Mouse (Mus musculus) neutrophil, adult 5-6 weeks (primary cell): ENCODE measurements at regions not wholly inside any gene's neighbourhood (a gene's known extent, or its start where the extent isn't known, plus 50 kb on each side); places are given as distances from the start of the nearest gene placed in this dataset.
"Not testable (repeated sequence)": the region's sequence is repeated elsewhere in the genome, so short reads cannot be mapped to it uniquely, and the experiment has no call there.

Experiments used
- ATAC-seq: fragments of 151-379, 151-347 bp; 2 replicates; pipeline ENCODE4 v1.8.0; 2017; ENCODE audit warnings: mild to moderate bottlenecking, moderate TSS enrichment; ENCODE audit not compliant: insufficient number of reproducible peaks, poor library complexity, low FRiP score, severe bottlenecking; ENCODE audit errors: extremely low read depth

DNA sequence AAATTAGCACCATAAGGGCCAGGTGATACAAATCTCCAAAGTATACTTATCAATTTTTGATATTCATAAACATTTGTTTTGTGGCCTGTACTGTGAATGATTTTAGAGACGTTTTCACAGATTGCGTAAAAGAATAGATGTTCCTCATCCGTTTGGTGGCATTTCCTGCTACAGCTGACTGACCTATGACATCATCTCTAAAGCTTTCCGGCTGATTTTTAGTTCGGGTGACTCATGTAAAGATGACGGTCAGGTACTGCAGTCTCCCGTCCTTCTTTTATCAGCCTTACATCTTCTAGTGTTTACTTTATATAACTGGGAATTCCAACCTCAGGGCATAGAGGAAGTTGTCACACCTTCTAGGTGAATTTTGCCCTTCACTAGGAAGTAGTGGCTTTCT is 192.7 kb downstream of the Tmem26 start:
- ATAC-seq, result no peak

DNA sequence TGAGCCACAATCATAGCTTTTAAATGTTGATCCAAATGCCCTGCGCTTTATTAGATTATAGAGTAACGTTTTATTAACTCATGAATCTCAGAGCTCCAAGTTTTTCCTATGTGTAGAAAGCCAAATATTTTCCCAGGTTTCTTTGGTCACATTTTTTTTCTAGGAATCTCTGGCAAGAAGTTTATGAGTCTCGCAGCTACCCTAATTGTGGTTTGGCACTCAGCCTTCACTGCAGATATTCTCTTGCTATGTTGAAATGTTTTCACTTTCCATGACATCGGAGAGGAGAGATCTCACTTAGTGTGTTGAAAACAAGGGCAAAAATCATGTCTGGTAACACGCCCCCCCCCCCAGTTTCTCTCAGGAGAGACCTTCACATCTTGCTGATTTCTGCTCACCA is 212.4 kb downstream of the Tmem26 start:
- no peak for ATAC-seq

DNA sequence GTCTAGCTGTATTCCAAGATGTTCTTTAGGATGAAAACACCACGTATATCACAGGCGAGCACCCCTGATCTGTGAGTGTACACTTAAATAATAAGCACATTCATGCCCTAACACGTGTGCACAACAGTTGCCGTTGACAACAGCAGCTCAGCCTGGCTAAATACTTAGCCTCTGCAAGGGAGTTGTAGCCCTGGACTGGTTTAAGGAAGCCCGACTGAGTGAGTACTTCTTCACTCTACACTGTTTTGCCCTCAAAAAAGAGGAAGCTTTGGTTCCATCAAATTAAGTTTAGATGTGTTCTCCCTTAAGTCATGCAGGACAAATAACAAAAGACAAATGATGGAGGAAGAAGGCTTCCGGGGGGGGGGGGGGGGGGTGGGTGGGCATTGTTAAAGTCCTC is 208.0 kb upstream of the Rhobtb1 start:
- ATAC-seq, result no peak

DNA sequence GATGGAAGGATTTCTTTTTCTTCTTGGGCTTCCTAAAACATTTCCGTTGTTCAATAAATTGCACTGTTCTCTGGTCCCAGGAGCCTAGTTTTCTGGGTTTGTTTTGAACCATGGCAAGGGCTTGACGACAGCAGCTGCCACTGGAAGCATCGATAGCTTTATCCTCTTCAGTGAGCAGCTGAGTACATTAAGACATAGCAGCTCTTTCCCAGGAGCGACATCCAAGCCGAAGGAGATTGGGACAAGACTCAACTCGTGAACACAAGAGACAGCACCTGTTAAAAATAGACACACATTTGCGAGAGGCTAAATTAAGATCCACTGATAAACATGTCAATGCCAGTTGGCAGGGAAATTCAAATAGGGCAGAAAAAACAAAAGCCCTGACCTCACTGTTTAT is 194.7 kb upstream of the Rhobtb1 start:
- no peak for ATAC-seq

DNA sequence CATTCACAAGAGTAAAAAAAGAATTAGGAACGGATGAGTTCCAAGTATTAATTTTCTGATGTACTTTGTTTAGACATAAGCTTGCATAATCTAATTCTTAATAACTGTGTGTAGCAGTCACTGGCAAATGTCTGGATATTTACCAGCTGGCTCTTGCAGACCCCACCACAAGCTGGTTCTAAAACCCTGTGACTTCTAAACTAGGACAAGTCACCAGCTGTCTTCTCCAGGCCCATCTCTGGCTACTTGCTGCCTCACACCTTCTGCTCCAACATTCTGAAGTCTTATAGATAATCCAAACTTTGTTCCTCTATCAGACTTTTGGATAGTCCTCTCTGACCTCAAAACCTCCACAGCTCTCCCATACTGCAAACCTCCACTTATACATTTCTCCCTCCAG is 189.9 kb upstream of the Rhobtb1 start:
- no peak for ATAC-seq

DNA sequence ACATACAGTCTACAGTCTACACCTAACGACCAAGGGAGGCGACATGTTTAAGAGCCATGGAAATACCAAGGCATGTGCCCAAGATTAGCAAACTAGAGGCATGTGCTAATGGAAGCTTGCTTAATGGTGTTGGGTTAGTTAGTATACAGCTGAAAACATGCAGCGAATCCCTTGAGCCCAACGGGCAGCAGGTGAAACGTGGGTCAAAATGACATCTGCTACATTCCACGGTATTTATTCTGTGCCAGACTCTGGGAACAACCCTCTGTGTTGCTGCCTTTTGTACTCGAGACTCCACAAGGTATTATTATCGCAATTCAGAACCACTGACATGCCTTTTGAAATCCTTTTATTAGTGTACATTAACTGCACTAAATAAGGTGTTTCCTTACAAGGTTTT is 188.1 kb upstream of the Rhobtb1 start:
- no peak for ATAC-seq

DNA sequence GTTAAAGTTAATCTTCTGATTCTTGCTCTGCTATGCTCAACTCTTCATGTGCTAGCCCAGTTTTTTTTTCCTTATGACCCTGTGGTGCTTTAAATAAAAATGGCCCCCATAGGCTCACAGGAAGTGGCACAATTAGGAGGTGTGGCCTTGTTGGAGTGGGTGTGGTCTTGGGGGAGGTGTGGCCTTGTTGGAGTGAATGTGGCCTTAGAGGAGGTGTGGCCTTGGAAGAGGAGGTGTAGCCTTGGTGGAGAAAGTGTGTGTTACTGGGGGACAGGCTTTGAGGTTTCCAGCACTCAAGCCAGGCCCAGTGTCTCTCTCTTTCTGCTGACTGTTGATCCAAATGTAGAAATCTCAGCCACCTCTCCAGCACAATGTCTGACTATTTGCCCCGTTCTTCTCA is 186.0 kb upstream of the Rhobtb1 start:
- ATAC-seq, result no peak

DNA sequence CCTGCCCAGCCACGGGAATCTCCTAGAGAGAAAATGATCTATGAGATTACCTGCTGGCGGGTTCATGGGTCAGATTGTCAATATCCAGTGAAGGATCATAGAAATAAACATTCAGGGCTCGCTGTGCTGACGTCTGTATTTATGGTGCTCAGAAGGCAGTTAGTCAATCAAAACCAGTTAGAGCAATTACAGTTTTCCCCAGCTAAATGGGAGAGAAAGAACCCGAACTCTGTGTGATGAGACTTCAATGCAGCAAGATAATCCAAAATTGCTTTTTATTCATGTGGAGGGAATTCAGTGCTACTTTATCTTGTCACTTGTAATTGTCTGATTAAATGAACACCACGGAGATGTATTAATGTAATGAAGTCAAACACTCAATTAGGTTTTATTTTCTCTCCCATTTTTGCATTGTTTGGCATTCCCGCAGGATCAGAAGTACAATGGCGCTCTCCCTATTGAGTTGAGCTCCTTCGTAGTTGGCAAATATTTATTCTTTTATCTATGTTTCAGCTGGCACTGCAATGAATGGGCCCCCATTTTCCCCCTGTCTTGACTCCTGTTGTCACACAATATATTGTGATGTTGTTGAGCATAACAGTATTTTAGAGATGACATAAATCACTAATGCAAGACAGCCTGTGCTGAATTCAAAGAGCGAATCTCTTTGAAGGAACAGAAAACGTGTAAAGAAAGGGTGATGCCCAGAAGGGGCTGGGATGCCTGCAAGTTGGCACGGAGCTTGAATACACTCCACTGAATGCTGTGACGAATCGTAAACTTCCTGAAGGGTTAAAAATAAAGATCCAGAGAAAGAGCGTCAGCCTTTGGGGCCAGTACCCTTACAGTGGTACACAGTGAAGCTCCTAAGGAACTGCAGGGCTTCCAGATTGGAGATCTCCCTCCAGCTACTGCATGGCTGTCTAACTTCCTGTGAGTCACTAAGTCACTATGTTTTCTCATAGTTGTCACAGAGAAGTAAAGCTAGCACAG is 183.0 kb upstream of the Rhobtb1 start:
- ATAC-seq, result no peak

DNA sequence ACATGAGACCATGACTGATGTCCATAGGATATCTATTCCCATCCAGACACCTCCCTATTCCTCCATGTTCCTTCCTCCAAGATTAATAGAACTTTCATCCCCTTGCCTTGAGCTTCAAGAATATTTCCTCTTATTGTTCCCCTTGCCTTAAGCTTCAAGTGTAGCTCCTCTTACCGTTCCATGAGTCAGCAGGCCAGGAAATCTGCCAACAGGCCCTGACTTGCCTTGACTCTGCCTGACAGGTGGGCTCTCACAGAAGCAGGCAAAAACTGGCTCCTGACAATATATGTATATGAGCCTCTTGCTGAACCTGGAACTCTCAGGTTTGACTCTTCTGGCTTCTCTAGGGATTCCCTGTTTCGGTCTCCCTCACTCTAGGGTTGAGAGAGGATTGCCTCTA is 180.7 kb upstream of the Rhobtb1 start:
- no peak for ATAC-seq

DNA sequence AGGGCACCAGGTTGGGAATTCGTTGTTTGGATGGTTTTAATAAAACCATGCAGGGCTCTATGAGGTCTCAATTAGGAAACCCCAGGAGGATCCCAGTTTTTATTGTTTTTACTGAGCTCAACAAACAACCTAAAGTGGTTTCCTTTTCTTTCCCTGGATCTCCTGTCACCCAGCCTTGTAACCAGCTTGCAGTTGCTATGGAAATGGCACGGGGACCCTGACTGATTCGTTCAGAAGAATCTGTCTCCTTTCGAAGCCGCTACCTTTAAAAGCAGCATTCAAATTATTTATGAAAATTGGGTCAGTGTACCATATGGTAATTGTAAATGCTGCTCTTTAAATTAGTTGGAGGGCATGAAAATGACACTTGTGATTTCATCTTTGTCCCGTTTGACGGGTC is 176.5 kb upstream of the Rhobtb1 start:
- ATAC-seq, result no peak

DNA sequence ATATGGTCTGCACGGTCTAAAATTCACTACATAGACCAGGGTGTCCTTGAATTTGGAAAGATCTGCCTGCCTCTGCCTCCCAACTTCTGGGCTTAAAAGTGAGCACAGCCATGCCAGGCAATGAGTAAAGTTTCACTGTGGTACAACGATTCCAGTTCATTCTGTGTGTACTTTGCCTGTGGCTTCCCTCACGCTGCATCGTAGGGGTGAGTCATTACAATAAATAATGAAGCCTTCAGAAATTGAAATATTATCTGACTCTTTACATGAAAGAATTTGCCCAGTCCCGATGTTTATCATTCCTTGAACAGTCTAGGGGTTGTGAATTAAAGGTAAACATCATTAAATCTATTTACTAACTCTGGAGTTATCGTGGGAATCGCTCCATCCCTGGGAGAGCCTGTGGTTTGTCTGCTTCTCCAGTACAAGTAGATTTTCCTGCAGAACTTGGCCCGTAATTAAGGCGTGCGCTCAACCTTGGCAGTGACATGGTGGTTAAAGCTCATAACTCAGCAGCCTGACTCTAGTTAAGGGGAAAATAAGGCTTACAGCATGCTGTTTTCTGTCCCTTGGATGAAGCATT is 174.7 kb upstream of the Rhobtb1 start:
- ATAC-seq, result no peak

DNA sequence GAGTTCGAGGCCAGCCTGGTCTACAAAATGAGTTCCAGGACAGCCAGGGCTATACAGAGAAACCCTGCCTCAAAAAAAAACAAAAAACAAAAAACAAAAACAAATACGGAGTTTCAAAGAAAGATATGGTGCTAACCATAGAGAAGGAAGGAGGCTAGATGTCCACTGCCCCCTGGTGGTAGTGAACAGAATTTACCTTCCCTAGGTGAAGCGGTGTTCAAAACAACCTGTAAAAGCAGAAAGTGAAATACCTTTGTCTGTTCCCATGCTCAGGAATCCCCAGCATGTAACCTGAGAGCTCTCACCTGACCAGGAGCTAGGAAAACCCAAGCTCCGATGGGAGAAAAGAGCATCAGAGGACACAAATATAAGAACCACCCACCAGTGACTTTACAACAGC is 173.1 kb upstream of the Rhobtb1 start:
- no peak for ATAC-seq

DNA sequence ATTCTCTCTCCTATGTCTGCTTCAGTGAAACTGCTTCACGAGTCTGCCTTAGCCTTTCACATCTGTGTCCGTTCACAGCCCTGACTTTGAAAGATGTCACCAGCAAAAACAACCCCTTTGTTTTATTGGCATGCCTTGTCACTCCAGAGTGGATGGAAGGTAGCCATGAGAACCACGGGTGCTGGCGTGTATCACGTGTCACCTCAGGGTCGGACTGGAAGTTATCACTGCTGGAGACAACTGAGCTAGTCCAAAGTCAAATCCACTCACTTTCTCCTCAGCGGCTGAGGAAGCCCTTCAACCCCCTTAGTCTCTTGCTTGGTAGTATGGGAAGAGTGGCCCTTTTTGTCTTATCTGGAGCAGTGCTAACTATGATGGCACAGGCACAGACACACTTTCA is 171.3 kb upstream of the Rhobtb1 start:
- ATAC-seq, result no peak

DNA sequence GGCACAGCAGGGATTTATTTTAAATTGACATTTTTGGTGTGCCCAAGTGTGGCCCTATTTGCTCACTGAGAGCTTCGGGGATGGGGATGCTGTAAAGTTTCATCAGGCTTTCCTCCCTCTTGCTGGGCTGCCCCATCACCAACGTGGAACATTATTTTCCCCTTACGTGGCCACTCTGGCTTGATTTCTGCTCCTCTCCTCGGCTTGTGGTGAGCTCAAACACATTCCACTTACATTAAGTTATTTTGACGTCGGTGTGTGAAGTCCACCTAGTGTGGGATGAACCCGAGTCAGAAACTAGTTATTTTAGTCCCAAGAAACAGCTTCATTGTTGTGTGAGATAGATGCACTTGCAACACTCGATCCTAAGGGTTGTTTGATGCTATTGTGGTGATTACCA is 168.9 kb upstream of the Rhobtb1 start:
- ATAC-seq, result no peak

DNA sequence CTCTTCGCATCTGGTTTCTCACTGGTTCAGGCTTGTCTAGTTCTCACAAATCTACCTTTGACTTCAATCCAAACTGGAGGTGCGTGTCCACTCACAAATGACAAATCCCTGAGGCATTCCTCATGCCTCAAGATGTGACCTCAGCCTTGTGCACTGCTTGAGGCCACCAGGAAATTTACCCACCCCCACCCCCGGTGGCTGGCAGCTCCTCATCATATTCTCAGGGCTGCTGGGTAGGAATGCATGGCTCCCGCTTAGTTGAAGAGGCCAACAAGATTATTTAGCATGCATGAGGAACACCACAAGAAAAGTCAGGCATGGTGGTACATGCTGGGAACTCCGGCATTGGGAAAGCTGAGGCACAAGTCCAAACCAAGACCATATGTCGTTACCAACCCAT is 160.7 kb upstream of the Rhobtb1 start:
- no peak for ATAC-seq

DNA sequence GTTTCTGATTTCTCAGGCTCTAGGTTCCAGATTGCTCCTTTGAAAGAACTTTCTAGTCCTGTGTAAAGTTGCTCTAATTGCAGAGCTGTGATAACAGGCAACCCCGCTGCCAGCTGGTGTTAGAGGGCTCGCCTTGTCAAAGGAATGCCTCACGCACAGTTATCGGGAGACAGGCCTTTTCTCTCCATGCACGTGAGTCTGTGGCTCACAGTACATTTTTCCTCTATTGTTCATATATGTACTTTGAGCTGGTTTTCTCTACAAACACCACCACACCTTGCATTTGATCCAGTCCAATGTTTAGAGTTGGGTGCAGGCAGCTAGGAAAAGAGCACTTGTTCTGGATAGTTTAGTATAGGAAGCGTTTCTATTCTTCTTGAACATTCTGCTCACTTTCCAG is 151.6 kb upstream of the Rhobtb1 start:
- no peak for ATAC-seq

DNA sequence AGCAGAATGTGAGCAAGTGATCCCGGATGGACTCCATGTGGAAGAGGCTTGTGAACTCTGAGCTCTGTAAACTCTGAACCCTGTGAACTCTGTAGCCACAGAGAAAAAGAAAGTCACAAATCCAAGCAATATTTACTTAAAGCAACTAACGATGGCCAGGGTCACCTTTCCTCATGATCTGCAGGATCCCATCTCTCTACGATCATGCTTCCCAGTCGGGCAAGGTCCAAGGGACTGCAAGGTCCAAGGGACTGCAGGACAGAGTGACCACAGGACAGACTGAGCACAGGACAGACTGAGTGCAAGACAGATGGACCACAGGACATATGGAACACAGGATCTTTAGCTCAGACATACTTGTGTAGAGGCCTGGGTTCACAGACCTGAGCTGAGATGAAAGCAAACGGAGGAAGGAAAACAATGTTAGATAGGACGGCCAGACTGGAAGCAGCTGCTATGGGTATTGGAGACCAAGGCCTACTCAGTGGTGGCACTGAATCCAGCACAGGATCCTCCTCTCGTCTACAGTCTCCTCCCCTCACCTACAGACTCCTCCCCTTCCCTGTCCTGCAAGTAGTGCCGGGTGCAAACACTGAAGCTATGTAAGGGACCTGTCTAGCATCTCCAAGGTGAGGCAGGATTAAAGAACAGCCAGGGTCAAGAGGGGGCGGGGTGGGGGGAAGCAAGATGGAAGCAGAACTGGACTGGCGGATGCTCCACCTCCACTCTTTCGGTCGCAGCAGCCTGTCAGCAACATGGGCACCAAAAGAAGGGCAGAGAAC is 149.4 kb upstream of the Rhobtb1 start:
- ATAC-seq, result no peak

DNA sequence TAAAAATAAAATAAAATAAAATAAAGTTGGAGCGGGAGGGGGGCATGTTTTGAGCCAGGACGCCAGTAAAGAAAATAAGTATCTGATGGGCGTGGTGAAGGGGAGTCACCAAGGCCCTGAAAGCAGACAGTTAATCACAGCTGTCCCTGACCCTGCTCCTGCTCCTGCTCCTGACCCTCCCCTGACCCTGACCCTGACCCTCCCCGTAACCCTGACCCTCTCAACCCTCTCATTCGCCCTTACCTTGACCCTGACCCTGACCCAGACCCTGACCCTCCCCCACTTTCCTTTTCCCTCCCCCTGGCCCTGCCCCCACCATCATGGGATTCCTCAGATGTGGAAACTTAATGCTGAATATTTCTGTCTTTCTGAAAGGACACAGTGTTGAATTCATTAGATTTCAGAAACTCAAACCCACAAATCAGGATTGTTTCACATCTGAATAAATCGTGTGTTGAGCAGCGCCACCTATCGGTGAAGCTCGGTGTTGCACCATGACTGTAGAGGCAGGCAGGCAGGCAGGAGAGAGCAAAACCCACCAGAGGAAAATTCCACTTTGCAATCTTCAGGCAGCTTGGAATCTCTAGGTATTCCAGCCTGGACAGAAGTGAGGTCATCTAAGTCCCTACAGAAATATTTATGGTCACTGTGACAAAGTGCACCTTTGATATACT is 145.9 kb upstream of the Rhobtb1 start:
- no peak for ATAC-seq

DNA sequence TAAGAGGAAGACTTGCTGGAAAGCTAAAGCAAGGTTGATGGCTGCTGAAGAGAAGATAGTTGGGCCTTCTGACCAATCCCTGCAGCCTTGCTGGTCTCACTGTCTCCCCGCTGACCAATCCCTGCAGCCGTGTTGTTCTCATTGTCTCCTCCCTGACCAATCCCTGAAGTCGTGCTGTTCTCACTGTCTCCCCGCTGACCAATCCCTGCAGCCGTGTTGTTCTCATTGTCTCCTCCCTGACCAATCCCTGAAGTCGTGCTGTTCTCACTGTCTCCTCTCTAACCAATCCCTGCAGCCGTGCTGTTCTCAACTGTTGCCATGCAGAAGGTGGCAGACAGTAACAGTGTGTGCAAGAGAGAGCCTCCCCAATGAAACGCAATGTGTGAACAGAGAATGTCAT is 142.6 kb upstream of the Rhobtb1 start:
- not testable (repeated sequence) for ATAC-seq
